Mouse (Mus musculus) forebrain, embryonic 13.5 days (tissue): ENCODE measurements around the gene Recql5. TPM values are rescaled to one million over a fixed set of nuclear protein-coding genes. Genes with fewer than 3 reads are reported as not detected.
A peak's percentile ranks its signal among the peaks of the same experiment; 100 is the strongest.
"Not testable (repeated sequence)": the region's sequence is repeated elsewhere in the genome, so short reads cannot be mapped to it uniquely, and the experiment has no call there.

Experiments used
- ATAC-seq: fragments of 200-750 bp; cut with Nextera tagmentation; 2 replicates; pipeline ENCODE4 v1.8.0; 2017
- H3K27ac ChIP-seq: fragments of 300-500 bp; sonication (generic); 2 replicates; pipeline ENCODE4 v1.5.1; 2015; ENCODE audit warnings: inconsistent platforms, mild to moderate bottlenecking, moderate library complexity
- H3K27me3 ChIP-seq: fragments of 300-500 bp; sonication (generic); 2 replicates; pipeline ENCODE4 v1.6.1; 2015; ENCODE audit warnings: mild to moderate bottlenecking, inconsistent platforms
- H3K36me3 ChIP-seq: fragments of 300-500 bp; sonication (generic); 2 replicates; pipeline ENCODE4 v1.6.1; 2015; ENCODE audit warnings: mild to moderate bottlenecking, inconsistent platforms; ENCODE audit not compliant: poor library complexity, severe bottlenecking
- H3K4me1 ChIP-seq: fragments of 300-500 bp; sonication (generic); 2 replicates; pipeline ENCODE4 v1.6.1; 2015; ENCODE audit warnings: inconsistent platforms
- H3K4me2 ChIP-seq: fragments of 300-500 bp; sonication (generic); 2 replicates; pipeline ENCODE4 v1.6.1; 2015; ENCODE audit warnings: inconsistent platforms, mild to moderate bottlenecking, moderate library complexity
- H3K4me3 ChIP-seq: fragments of 300-500 bp; sonication (generic); 2 replicates; pipeline ENCODE4 v1.5.1; 2015; ENCODE audit warnings: mild to moderate bottlenecking, inconsistent platforms
- H3K9ac ChIP-seq: fragments of 300-500 bp; sonication (generic); 2 replicates; pipeline ENCODE4 v1.6.1; 2015; ENCODE audit warnings: mild to moderate bottlenecking, inconsistent platforms
- H3K9me3 ChIP-seq: fragments of 300-500 bp; sonication (generic); replicated peaks from 2 replicates; pipeline ENCODE4 v1.6.1; 2016; ENCODE audit warnings: inconsistent platforms
- WGBS: fragments of 180-500 bp; shearing (Covaris S2); methylation state at CpG from one replicate; pipeline ENCODE4 v1.1.7; 2015; 5-methylcytosine and 5-hydroxymethylcytosine counted together
- polyA plus RNA-seq: library from polyadenylated mRNA; unstranded; fragments of >200 nt; fragmentation: Nextera tagmentation; extraction: Ambion mirVana; gene quantifications from 2 replicates; pipeline ENCODE4 v1.2.1, GENCODE M21; 2015

The Recql5 gene
- polyA plus RNA-seq, 1 experiment from 2014 or later, result 24.4 TPM

DNA sequence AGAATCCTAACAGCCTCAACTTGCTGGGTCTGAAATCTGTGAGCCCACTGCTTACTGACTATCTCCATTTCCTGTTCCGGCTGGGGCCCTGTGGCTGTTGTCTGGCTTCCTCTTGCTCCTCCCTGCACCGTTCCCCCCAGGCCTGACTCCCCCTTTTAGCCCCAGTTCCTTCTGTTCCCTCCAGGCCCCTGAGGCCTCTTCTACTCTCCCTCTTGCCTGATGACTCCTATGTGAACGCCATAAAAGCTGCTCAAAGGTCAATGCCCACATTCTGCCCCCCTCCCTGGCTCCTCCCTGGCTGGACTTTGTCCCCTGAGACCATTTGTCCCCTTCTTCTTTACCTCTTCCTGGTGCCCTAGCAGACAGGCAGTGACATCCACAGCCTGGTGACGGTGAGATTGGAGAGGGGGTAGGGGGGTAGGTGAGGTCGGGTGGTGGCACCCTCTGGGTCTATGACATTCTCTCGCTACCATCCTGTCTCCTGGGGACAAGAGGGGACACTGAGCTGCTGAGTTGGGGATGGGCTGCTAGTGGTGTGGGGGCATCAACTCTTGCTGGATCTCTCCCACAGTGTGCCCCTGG, 56.0 kb downstream of the Recql5 start:
- no peaks in the 10 kb centered on the region; the same call in 1 of the 2 replicates for H3K27me3 ChIP-seq
- no peaks in the 10 kb centered on the region for H3K9me3 ChIP-seq
- H3K27ac ChIP-seq, result no peak overlapping the region
- no peak overlapping the region for H3K4me2 ChIP-seq
- H3K9ac ChIP-seq, result no peak overlapping the region
- WGBS, result 71% methylated on average over 6 of the region's 6 CpGs
- ATAC-seq, result no peak
- no peaks in the 10 kb centered on the region for H3K4me1 ChIP-seq
- H3K36me3 ChIP-seq, result no peaks in the 10 kb centered on the region
- H3K4me3 ChIP-seq, result no peak overlapping the region

DNA sequence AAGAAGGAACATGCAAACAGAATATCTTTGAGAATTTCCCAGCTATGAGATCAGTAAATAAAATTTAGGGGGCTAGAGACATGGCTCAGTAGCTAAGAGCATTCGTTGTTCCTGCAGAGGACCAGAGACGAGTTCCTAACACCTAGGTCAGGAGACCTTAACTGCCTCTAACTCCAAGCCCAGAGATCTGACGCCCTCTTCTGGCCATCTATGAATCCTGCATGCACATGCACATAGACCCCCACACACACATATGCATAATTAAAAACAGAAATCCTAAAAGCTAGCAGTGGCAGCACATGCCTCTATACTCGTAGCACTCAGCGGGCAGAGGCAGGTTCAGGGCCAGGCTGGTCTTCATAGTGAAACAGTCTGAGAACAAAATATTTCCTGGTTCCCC, 56.8 kb downstream of the Recql5 start:
- H3K27me3 ChIP-seq, result no peaks in the 10 kb centered on the region
- no peak overlapping the region for H3K4me2 ChIP-seq
- H3K27ac ChIP-seq, result no peak overlapping the region
- no peaks in the 10 kb centered on the region for H3K36me3 ChIP-seq
- H3K4me1 ChIP-seq, result no peaks in the 10 kb centered on the region
- H3K4me3 ChIP-seq, result no peak overlapping the region
- no peak overlapping the region for H3K9ac ChIP-seq
- no peak for ATAC-seq
- WGBS, result 82% methylated on average over 5 of the region's 5 CpGs
- H3K9me3 ChIP-seq, result no peaks in the 10 kb centered on the region

DNA sequence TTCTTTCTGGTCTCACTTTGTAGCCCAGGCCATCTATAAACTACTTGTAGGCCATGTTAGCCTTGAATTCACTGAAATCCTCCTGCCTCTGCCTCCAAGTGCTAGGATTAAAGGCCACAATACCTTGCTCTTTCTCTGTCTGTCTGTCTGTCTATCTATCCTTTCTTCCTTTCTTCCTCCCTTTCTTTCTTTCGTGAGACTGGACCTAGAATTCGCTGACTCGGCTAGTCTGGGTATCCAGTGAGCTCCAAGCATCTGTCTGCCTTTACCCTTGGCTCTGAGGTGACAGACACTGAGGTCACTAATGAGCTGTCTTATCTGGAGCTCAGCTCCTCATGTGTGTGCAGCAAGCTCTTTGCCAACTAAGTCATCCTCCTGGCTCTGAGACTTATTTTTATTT, 57.3 kb downstream of the Recql5 start:
- no peaks in the 10 kb centered on the region for H3K4me1 ChIP-seq
- WGBS, result 88% methylated on average over 3 of the region's 3 CpGs
- no peak overlapping the region for H3K9ac ChIP-seq
- no peaks in the 10 kb centered on the region for H3K9me3 ChIP-seq
- no peak for ATAC-seq
- no peak overlapping the region for H3K4me3 ChIP-seq
- no peaks in the 10 kb centered on the region for H3K27me3 ChIP-seq
- no peaks in the 10 kb centered on the region for H3K36me3 ChIP-seq
- no peak overlapping the region for H3K27ac ChIP-seq
- no peak overlapping the region for H3K4me2 ChIP-seq

DNA sequence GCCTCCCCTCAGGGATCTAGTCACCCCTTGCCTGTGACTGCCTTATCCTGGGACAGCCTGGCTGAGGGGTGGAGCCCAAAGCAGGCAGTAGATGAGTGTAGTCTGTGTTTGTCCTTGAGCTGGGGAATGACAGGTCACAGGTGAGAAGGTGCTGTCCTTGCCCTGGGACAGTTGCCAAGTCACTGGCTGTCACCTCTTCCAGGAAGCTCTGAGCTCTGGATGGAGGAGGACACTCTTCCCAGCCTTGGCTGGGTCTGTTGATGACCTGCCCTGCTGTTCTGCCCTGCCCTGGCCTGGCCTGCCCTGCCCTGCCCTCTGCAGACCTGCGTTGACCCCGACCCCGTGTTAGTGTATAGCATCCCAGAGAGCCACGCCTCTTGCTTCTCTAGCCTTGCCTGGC, 60.8 kb downstream of the Recql5 start:
- Histone ChIP-seq H3K4me2 (no peak overlapping the region), H3K4me3 (no peak overlapping the region), H3K27ac (no peak overlapping the region), H3K9me3 (no peaks in the 10 kb centered on the region), H3K36me3 (no peaks in the 10 kb centered on the region), H3K4me1 (no peaks in the 10 kb centered on the region), H3K27me3 (no peaks in the 10 kb centered on the region), H3K9ac (no peak overlapping the region)
- ATAC-seq, result no peak
- 75% methylated on average over 4 of the region's 4 CpGs for WGBS

DNA sequence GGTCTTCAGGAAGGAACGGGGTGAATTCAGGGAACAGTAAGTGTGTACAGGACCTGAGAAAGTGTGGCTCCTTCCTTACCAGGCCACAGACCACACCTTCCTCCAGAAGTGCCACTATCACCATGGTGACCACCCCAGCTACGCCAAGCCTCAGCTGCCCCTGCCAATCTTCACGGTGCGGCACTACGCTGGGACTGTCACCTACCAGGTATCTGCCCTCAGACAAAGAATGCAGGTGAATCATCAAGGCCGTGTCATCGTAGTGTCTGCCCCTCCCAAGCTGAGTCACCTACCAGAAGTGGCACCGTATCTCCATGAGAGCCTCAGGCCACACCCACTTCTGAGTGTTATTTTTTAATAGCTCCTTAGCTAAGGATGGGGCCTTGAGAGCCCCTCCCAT, 63.9 kb downstream of the Recql5 start:
- Histone ChIP-seq H3K4me2 (no peak overlapping the region), H3K4me1 (no peaks in the 10 kb centered on the region), H3K27me3 (no peaks in the 10 kb centered on the region), H3K9ac (no peak overlapping the region), H3K27ac (no peak overlapping the region), H3K4me3 (no peak overlapping the region), H3K9me3 (no peaks in the 10 kb centered on the region), H3K36me3 (no peaks in the 10 kb centered on the region)
- ATAC-seq, result no peak
- WGBS, result 89% methylated on average over 8 of the region's 8 CpGs

DNA sequence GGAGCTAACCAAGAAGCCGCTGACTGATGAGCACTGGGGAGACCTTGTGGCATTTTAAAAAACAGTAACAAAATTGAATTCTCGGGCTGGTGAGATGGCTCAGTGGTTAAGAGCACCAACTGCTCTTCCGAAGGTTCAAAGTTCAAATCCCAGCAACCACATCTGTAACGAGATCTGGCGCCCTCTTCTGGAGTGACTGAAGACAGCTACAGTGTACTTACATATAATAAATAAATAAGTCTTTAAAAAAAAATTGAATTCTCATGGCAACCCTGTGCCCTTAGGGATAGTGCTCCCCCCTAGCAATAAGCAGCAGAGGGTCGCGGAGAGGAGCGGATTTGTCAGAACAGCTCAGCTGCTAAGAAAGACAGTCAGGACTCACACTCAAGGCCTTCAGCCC, 69.4 kb downstream of the Recql5 start:
- H3K4me2 ChIP-seq, result no peak overlapping the region
- 85% methylated on average over 8 of the region's 8 CpGs for WGBS
- no peak overlapping the region for H3K9ac ChIP-seq
- no peak overlapping the region for H3K27ac ChIP-seq
- H3K36me3 ChIP-seq, result no peaks in the 10 kb centered on the region
- H3K4me3 ChIP-seq, result no peak overlapping the region
- H3K4me1 ChIP-seq, result peaks cover 6% of the 10 kb centered on the region
- H3K9me3 ChIP-seq, result no peaks in the 10 kb centered on the region
- peaks cover 37% of the 10 kb centered on the region for H3K27me3 ChIP-seq
- ATAC-seq, result no peak

DNA sequence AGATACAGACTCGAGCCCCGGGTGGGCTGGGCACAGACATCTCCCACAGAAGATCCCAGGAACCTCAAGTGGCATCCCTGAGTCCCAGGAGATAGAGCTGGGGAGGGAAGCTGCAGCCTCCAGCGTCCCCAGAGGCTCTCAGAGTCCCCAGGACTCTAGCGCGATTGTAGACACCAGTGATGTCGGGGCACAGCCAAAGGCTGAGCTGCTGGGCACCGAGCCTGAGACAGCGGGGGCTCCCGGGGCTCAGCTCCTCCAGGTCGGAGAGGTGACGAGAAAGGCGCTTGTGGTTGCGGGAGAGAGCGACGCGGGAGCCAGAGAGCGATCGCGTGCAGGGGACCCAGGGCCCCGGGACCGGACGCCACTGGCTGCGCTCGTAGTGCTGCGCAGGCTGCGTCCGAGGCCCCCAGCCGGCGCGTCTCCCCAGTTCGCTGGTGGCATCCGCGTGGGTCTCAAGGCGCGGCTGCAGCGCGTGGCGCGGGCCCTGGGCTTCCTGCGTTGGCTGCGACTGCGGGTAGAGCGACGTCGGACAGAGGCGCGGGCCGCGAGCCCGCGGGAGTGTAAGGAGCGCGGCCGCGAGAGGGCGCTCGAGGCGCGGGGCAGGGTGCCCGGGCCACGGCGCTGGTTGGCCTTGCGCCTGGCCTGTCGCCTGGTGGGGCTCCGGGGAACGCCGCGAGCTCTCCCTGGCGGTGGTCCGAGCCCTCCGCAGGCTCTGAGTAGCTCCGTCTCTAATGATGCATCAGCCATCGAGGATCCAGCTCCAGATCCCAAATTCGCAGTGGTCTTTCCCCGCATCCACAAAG, 73.9 kb downstream of the Recql5 start:
- Histone ChIP-seq H3K4me1 (peaks cover 8% of the 10 kb centered on the region), H3K9me3 (no peaks in the 10 kb centered on the region), H3K9ac (peak overlapping the region; percentile 56), H3K27ac (no peak overlapping the region), H3K36me3 (no peaks in the 10 kb centered on the region), H3K4me3 (peak overlapping the region; percentile 36), H3K27me3 (peaks cover 66% of the 10 kb centered on the region), H3K4me2 (peak overlapping the region; percentile 55)
- 2% methylated on average over 74 of the region's 75 CpGs for WGBS
- peak; percentile 77; the same call in 1 of the 2 replicates for ATAC-seq

DNA sequence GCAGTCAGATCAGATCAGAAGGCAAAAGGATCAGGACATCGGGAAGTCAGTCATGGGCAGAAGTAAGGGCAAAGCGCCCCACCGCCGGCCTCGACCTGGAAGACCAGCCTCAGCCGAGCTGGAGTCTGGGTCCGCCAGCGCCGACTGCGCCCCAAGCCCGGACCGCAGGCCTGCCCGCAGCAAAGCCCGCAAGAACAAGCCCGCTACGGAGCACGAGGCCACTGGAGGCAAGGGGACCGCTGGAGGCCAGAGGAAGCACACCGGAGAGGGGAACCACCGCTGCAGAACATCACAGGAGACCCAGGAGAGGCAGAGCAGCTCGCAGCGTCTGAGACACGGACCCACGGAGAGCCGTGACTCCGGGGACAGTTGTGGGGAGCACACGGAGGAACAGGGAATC, 74.9 kb downstream of the Recql5 start, which contains the start of gene Myo15b:
Gene Myo15b (plus strand): TSS at position 53 of the 400 bp plus-strand sequence.
- no peak for ATAC-seq
- Histone ChIP-seq H3K9ac (peak within 1 kb of the TSS; percentile 56), H3K36me3 (no peaks in the 10 kb centered on the region), H3K9me3 (no peaks in the 10 kb centered on the region), H3K4me3 (peak within 1 kb of the TSS; percentile 36), H3K27me3 (peaks cover 66% of the 10 kb centered on the region), H3K27ac (no peak within 1 kb of the TSS), H3K4me1 (peaks cover 8% of the 10 kb centered on the region), H3K4me2 (peak within 1 kb of the TSS; percentile 55)
- 11% methylated on average over 27 of the region's 27 CpGs for WGBS

DNA sequence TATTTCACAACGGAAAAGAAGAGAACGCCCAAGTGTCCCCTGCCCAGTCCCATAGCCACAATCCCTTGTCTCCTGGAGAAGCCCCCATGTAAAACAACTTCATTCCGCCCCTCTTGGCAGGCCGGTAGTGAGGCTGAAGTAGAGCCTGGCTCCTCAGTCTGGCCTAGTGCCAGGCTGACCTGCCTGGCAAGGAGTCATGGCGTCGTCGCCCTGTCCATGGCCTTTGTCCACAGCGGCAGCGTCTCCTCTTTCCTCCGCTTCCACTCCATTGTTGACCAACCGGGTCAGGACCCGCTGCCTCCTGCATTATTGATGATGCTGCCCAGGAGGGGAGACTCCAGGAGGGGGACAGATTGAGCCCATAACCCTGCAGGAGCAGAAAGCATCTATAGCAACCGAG, 75.3 kb downstream of the Recql5 start:
- H3K36me3 ChIP-seq, result no peaks in the 10 kb centered on the region
- H3K4me2 ChIP-seq, result no peak overlapping the region
- ATAC-seq, result no peak
- H3K9ac ChIP-seq, result no peak overlapping the region
- H3K4me3 ChIP-seq, result no peak overlapping the region
- peaks cover 8% of the 10 kb centered on the region for H3K4me1 ChIP-seq
- 55% methylated on average over 12 of the region's 13 CpGs for WGBS
- H3K9me3 ChIP-seq, result no peaks in the 10 kb centered on the region
- H3K27me3 ChIP-seq, result peaks cover 66% of the 10 kb centered on the region
- H3K27ac ChIP-seq, result no peak overlapping the region

DNA sequence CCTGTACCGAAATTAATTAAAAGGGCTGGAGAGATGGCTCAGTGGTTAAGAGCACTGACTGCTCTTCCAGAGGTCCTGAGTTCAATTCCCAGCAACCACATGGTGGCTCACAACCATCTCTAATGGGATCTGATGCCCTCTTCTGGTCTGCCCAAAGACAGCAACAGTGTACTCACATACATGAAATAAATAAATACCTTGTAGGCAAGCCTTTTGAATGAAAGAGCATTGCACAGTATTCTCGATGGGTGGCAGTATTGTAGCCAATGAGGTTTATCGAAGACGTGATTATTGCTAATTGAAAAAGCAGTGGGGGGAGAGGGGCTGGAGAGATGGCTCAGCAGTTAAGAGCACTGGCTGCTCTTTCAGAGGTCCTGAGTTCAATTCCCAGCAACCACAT, 76.1 kb downstream of the Recql5 start:
- H3K4me1 ChIP-seq, H3K36me3 ChIP-seq, H3K27ac ChIP-seq, ATAC-seq, H3K4me3 ChIP-seq, H3K9ac ChIP-seq, H3K9me3 ChIP-seq, H3K4me2 ChIP-seq: not testable (repeated sequence)
- H3K27me3 ChIP-seq, result peaks cover 62% of the 10 kb centered on the region
- WGBS, result 89% methylated on average over 4 of the region's 4 CpGs

DNA sequence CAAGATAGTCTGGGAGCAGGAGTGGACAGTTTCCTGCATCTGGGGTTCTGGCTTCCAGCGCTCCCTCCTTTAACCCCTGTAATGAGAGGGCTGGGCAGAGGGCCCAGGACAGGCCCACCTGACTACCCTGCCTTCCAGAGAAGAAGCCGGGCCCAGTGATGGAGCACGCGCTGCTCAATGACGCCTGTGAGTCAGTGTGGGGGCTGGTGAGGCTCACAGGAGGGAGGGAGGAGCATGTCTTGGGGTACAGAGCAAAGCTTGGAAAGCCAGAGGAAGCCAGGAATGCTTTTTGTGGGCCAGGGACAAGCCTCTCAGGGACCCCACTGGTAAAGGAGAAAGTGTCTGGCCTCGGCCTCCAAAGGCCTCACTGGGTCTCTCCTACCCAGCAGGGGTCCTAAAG, 78.6 kb downstream of the Recql5 start:
- Histone ChIP-seq H3K9me3 (no peaks in the 10 kb centered on the region), H3K4me2 (no peak overlapping the region), H3K27me3 (peaks cover 37% of the 10 kb centered on the region), H3K4me1 (peaks cover 8% of the 10 kb centered on the region), H3K4me3 (no peak overlapping the region), H3K27ac (no peak overlapping the region), H3K36me3 (no peaks in the 10 kb centered on the region), H3K9ac (no peak overlapping the region)
- 77% methylated on average over 6 of the region's 6 CpGs for WGBS
- no peak for ATAC-seq

DNA sequence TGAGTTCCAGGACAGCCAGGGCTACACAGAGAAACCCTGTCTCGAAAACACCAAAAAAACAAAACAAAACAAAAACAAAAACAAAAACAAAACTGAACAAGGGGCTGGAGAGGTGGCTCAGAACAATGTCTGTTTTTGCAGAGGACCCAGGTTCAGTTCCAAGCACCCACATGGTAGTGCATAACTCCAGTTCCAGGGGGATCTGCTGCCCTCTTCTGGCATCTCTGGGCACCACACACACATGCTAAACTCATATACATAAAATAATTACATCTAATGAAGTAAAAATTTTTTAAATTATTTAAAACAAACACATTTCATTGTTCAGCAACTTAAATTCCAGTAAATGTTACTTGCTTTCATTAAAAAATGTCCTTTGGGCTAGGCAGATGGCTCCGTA, 87.5 kb downstream of the Recql5 start:
- Histone ChIP-seq H3K27ac (no peak overlapping the region), H3K9me3 (no peaks in the 10 kb centered on the region), H3K9ac (no peak overlapping the region), H3K4me2 (no peak overlapping the region), H3K36me3 (no peaks in the 10 kb centered on the region), H3K4me1 (no peaks in the 10 kb centered on the region), H3K4me3 (no peak overlapping the region), H3K27me3 (no peaks in the 10 kb centered on the region)
- ATAC-seq, result no peak
- WGBS, result 94% methylated on average over 2 of the region's 2 CpGs
